Mouse (Mus musculus): ENCODE results near the gene 1700001J03Rik.
"Not testable (repeated sequence)": the region's sequence is repeated elsewhere in the genome, so short reads cannot be mapped to it uniquely, and the experiment has no call there.

The 1700001J03Rik gene

GRCm38 (mm10) chr5:146187441-146187840, 2.3 kb upstream of the 1700001J03Rik start:
- DNase-seq, result peak; percentile 72

GRCm38 (mm10) chr5:146172744-146173143, 12.4 kb downstream of the 1700001J03Rik start:
- peak; percentile 21 for DNase-seq

DNA sequence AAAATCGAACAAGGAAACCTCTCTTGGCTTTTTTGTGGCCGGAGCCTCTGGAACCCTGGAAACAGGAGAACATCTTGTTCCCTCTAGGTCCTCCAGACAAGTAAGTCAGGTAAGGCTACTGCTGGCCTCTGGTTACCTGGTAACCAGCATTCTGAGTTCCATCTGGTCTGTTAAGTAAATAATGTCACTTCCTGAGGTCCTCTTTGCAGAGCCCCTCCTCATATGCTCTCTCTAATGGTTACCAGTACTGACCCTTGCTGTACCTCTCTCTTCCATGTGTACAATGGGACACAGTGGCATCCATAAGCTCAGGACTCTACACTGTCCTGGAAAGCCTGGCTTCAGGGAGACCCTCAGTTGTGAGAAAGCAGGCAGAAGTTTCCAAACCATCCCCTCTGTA, 14.5 kb downstream of the 1700001J03Rik start, which contains the start of gene Gm6309:
Gene Gm6309, minus strand, starts transcription at position 101 of the 400 bp plus-strand sequence.
- DNase-seq, result not testable (repeated sequence)

DNA sequence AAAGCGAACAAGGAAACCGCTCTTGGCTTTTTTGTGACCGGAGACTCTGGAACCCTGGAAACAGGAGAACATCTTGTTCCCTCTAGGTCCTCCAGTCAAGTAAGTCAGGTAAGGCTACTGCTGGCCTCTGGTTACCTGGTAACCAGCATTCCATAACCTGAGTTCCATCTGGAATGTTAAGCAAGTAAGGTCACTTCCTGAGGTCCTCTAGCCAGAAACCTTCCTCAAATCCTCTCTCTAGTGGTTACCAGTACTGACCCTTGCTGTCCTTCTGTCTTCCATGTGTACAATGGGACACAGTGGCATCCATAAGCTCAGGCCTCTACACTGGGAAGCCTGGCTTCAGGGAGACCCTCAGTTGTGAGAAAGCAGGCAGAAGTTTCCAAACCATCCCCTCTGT, 24.7 kb downstream of the 1700001J03Rik start, which contains the start of gene Gm5565:
Gene Gm5565, minus strand, starts transcription at position 101 of the 400 bp plus-strand sequence.
- DNase-seq, result not testable (repeated sequence)

DNA sequence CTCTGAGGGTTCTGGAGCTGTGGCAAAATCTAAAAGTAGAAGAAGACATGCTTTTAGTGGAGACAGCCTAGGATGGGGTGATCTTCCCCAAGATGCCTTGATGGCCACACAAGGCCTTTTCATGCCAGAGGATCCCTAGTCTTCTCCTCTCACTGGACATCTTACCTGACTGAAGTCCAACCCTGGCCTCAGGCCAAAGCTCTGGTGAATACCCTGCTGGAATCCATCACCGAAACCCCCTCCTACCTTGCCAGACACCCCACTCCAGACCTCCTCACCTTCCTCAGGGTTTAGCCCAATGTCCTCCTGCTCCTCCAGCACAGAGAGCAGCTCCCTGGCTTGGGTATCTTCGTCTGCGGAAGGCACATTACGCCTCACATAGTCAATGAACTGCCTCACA, 26.8 kb downstream of the 1700001J03Rik start:
- DNase-seq, result not testable (repeated sequence)

GRCm38 (mm10) chr5:146150454-146150853, 34.6 kb downstream of the 1700001J03Rik start:
- no peak for DNase-seq

DNA sequence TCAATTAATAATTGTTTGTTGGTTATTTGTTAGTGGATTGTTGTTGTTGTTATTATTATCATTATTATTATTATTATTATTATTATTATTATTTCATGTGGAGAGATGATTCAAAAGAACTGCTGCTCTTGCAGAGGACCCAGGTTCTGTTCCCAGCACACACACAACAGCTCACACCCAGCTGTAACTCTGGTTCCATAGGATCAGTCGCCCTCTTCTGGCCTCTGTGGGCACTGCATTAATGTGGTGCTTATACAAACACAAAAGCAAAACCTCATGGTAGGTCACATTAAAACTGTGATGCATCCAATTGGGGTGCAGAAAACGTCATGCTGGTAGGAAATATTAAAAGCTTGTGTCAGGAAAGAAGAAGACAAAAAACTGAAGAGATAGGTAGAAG, 37.2 kb downstream of the 1700001J03Rik start:
- no peak for DNase-seq

Data from liver (tissue).